Mouse (Mus musculus) forebrain, embryonic 10.5 days (tissue): ENCODE measurements around the gene Havcr2. TPM values are rescaled to one million over a fixed set of nuclear protein-coding genes. Genes with fewer than 3 reads are reported as not detected.

ENCODE experiments used
- DNase-seq: peaks from one replicate; pipeline ENCODE4 v3.0.0-alpha.2; 2017; ENCODE audit warnings: low spot score; ENCODE audit errors: extremely low spot score
- H3K27ac ChIP-seq: fragments of 300-500 bp; sonication (generic); 2 replicates; pipeline ENCODE4 v1.5.1; 2016; ENCODE audit warnings: mild to moderate bottlenecking
- H3K27me3 ChIP-seq: fragments of 300-500 bp; sonication (generic); 2 replicates; pipeline ENCODE4 v1.6.1; 2016; ENCODE audit warnings: mild to moderate bottlenecking; ENCODE audit not compliant: poor library complexity, severe bottlenecking
- H3K36me3 ChIP-seq: fragments of 300-500 bp; sonication (generic); replicated peaks from 2 replicates; pipeline ENCODE4 v1.6.1; 2016; ENCODE audit warnings: mild to moderate bottlenecking, moderate library complexity
- H3K4me1 ChIP-seq: fragments of 300-500 bp; sonication (generic); 2 replicates; pipeline ENCODE4 v1.6.1; 2016
- H3K4me3 ChIP-seq: fragments of 300-500 bp; sonication (generic); 2 replicates; pipeline ENCODE4 v1.5.1; 2016; ENCODE audit warnings: mild to moderate bottlenecking, moderate library complexity
- H3K9me3 ChIP-seq: fragments of 300-500 bp; sonication (generic); 2 replicates; pipeline ENCODE4 v1.6.1; 2016; ENCODE audit warnings: mild to moderate bottlenecking, moderate library complexity
- WGBS: fragments of 180-500 bp; shearing (Covaris S2); methylation state at CpG from one replicate; pipeline ENCODE4 v1.1.7; 2016; 5-methylcytosine and 5-hydroxymethylcytosine counted together
- polyA plus RNA-seq: library from polyadenylated mRNA; unstranded; fragments of >200 nt; fragmentation: Nextera tagmentation; extraction: Ambion mirVana; gene quantifications from 2 replicates; pipeline ENCODE4 v1.2.1, GENCODE M21; 2016

Gene Havcr2
- polyA plus RNA-seq, 1 experiment from 2014 or later, result not detected

DNA sequence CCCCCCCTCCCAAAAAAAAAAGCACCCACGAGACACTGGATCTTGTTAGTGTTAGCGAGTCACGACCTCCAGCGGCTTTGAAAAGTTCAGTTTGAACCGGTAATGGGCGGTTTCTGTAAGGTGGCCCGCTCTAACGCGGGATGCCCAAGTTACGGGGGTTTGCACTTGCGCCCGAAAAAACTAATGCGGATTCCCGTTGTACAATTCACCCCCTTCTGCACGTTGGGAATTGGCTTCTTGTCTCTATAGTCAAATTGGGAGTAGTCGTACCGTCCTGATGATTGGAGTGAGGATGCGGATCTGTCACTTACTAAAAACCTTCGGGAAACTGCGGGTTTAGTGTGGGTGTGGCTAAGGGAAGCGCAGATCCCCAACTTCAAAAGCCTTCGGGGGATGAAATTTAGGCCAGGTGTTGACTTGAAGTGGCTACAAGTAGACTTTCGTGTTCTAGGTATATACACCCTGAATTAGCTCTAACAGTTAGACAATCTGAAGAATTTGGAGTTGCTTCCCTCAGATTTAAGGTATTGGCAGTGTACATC is 17.2 kb upstream of the Havcr2 start:
- peak; percentile 40 for DNase-seq
- peaks cover 39% of the 10 kb centered on the region for H3K36me3 ChIP-seq
- peak overlapping the region; percentile 97 for H3K27ac ChIP-seq
- H3K9me3 ChIP-seq, result no peaks in the 10 kb centered on the region
- peak overlapping the region; percentile 95 for H3K4me3 ChIP-seq
- H3K4me1 ChIP-seq, result peaks cover 13% of the 10 kb centered on the region
- no peaks in the 10 kb centered on the region for H3K27me3 ChIP-seq
- WGBS, result 2% methylated on average over 23 of the region's 23 CpGs

DNA sequence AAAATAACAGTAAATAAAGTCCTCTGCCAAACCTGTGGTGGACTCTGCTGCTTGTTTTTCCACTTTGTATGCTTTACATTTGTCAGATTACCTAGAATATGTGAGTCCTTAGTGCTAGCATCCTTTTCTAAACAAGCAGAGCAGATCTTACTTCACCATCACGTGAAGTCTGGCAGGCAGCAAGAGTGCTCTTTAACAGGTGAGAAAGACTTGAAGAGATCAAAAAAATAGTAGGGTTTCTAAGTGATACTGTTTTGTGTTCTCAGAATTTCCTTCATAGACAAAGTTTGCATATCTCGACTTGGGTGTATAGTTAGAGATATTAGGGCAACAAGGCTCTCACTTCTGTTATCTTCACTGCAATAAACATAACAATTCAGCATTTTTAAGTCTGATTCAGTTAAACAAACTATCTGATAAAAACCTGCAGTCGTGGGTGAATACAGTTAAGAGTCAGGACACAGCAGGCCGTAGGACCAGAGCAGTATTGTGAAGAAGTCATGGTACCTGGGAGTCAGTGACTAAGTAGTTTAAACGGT is 15.7 kb upstream of the Havcr2 start:
- Histone ChIP-seq H3K27me3 (no peaks in the 10 kb centered on the region), H3K36me3 (peaks cover 54% of the 10 kb centered on the region), H3K4me1 (peaks cover 13% of the 10 kb centered on the region), H3K27ac (no peak overlapping the region), H3K4me3 (no peak overlapping the region), H3K9me3 (no peaks in the 10 kb centered on the region)
- 95% methylated on average over 5 of the region's 5 CpGs for WGBS
- DNase-seq, result no peak

GRCm38 (mm10) chr11:46441774-46442173 is 13.0 kb upstream of the Havcr2 start:
- 88% methylated on average over 1 of the region's 1 CpGs for WGBS
- no peaks in the 10 kb centered on the region for H3K9me3 ChIP-seq
- peaks cover 55% of the 10 kb centered on the region for H3K36me3 ChIP-seq

GRCm38 (mm10) chr11:46443152-46443551 is 11.6 kb upstream of the Havcr2 start:
- H3K36me3 ChIP-seq, result peaks cover 55% of the 10 kb centered on the region
- H3K27ac ChIP-seq, result no peak overlapping the region
- no peaks in the 10 kb centered on the region for H3K27me3 ChIP-seq
- 0 out of 2 replicates have a peak, but pooled peaks cover 1% of the 10 kb centered on the region for H3K4me1 ChIP-seq
- no peak overlapping the region for H3K4me3 ChIP-seq
- WGBS, result 90% methylated on average over 1 of the region's 1 CpGs
- H3K9me3 ChIP-seq, result no peaks in the 10 kb centered on the region
- DNase-seq, result no peak

More at GRCm38 (mm10) chr11:46441774-46442173, 13.0 kb upstream of the Havcr2 start:
- H3K4me3 ChIP-seq, result no peak overlapping the region
- H3K27ac ChIP-seq, result no peak overlapping the region
- peaks cover 8% of the 10 kb centered on the region for H3K4me1 ChIP-seq
- DNase-seq, result no peak
- no peaks in the 10 kb centered on the region for H3K27me3 ChIP-seq

DNA sequence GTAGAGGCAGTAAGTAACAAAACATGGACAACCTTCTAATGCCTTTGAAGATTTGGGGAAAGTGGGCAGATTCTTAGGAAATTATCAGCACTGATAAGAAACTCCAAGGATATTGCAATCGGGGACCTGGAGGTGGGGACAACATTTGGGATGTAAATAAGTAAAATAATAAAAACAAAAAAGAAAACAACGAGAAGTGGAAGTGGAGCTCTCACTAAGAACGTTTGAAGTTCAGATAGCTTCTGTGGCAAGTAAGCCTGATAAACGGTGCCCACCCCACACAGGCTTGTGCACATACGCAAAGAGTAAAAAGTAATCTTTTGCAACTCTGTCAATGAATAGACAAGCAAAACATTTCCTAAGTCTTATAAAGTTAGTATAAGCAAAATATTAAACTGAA is 10.8 kb upstream of the Havcr2 start:
- WGBS, result 93% methylated on average over 5 of the region's 5 CpGs
- Histone ChIP-seq H3K36me3 (peaks cover 52% of the 10 kb centered on the region), H3K9me3 (no peaks in the 10 kb centered on the region), H3K4me3 (no peak overlapping the region), H3K4me1 (no peaks in the 10 kb centered on the region), H3K27ac (no peak overlapping the region), H3K27me3 (no peaks in the 10 kb centered on the region)
- DNase-seq, result no peak

DNA sequence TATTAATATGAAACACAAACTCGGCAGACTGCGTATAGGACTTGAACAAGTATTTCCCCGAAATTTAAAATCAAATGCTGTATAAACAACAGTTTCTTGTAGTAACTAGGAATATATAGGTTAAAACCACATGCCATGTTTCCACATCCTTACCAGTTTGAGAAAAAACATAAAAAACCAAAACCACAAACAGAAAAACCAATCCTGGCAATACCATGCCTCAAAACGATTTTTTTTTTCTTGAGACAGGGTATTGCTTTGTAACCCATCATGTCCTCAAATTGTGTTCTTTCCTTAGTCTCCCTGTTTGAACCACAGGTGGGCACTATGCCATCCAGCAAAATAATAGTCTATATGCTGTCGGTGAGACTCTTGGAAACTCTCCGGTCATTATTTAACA is 8.6 kb upstream of the Havcr2 start:
- Histone ChIP-seq H3K36me3 (peaks cover 30% of the 10 kb centered on the region), H3K27ac (no peak overlapping the region), H3K27me3 (no peaks in the 10 kb centered on the region), H3K4me3 (no peak overlapping the region), H3K4me1 (no peaks in the 10 kb centered on the region), H3K9me3 (no peaks in the 10 kb centered on the region)
- no peak for DNase-seq
- WGBS, result 91% methylated on average over 6 of the region's 6 CpGs

DNA sequence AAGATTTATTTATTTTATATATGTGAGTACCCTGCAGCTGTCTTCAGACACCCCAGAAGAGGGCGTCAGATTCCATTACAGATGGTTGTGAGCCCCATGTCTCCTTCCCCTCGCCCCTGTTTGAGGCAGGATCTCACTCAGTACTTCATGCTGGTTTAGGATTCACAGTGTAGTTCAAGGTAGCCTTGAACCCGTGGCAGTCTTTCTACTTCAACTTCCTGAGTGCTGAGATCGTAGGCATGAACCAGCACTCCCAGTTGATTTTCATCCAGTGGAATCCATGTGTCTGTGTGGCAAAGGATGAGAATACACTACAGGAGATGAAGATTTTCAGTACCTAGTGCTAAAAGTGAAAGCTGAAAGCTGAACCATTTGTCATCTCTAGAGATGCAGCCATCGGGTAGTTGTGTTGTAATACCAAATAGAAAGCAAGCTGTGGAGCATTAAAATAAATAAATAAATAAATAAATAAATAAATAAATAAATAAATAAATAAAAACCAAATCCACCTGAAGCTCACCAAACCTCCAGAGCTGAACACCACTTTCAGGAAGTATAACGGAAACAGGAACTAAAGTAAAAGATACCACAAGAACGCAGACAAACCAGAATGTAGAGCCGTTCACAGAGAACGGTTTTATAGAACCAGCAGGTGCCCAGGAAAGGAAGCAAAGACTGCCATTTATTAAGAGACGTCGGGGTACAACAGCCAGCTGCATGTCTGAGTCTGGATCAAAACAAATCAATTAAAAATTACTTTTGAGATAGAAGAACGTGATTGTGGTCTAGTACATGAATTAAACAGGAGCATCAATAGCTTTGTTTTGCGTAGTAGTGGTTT is 6.9 kb upstream of the Havcr2 start:
- H3K27ac ChIP-seq, result no peak overlapping the region
- DNase-seq, result no peak
- H3K4me3 ChIP-seq, result no peak overlapping the region
- H3K27me3 ChIP-seq, result no peaks in the 10 kb centered on the region
- no peaks in the 10 kb centered on the region for H3K4me1 ChIP-seq
- no peaks in the 10 kb centered on the region for H3K9me3 ChIP-seq
- WGBS, result 84% methylated on average over 13 of the region's 13 CpGs
- H3K36me3 ChIP-seq, result peaks cover 13% of the 10 kb centered on the region

DNA sequence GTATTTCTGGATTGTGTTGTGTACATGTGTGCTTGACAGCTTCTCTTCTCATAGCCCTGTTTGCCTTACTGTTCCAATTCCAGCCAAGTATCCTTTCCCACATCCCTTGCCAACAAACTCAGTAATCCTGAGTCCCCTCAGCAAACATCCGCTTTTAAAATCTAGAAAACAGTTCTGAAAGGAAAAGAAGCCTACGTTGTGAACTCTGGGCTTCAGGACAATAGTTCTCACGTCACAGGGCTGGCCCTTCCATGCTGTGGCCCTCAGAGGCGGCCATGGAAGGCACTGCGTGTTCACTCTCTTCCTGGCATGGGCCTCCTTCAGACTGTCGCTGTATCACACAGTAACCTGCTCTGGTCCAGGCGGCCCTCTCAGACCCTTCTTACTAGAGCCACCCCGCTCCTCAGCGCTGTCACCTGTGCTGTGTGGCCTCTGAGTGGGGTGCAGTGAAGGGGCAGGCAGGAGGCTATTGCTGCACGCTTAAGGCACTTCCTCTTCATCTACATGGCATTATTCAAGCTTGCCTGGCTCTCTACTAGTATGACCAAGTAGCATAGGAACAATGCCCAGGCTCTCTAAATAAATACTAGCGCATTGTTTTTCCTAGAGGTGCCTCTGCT is 5.2 kb upstream of the Havcr2 start:
- no peaks in the 10 kb centered on the region for H3K36me3 ChIP-seq
- 86% methylated on average over 11 of the region's 11 CpGs for WGBS
- no peak overlapping the region for H3K4me3 ChIP-seq
- DNase-seq, result no peak
- no peak overlapping the region for H3K27ac ChIP-seq
- H3K4me1 ChIP-seq, result no peaks in the 10 kb centered on the region
- no peaks in the 10 kb centered on the region for H3K27me3 ChIP-seq
- no peaks in the 10 kb centered on the region for H3K9me3 ChIP-seq

DNA sequence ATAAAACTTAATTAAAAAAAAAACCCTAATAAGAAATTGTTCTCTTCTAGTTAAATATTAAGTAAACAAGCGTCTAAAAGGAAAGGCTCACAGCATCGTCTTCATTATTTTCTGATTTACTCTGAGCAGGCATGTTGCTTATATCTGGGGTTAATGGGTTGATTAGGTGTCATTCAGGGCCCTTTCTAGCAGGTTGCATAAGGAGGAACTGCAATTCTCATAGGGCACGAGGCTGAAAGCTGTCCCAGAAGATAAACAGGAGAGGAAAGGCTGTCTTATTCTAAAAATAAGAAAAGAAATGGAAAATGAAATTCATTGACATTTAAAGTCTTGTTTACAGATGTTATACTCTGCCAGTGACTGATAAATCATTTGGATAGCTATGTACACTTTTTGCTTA is 5.2 kb downstream of the Havcr2 start:
- Histone ChIP-seq H3K36me3 (no peaks in the 10 kb centered on the region), H3K4me3 (no peak overlapping the region), H3K27ac (no peak overlapping the region), H3K9me3 (no peaks in the 10 kb centered on the region), H3K4me1 (no peaks in the 10 kb centered on the region), H3K27me3 (no peaks in the 10 kb centered on the region)
- no peak for DNase-seq
- 92% methylated on average over 3 of the region's 3 CpGs for WGBS

- Histone ChIP-seq H3K36me3 (no peaks in the 10 kb centered on the region), H3K27ac (no peak overlapping the region), H3K4me3 (no peak overlapping the region), H3K9me3 (no peaks in the 10 kb centered on the region), H3K4me1 (no peaks in the 10 kb centered on the region), H3K27me3 (no peaks in the 10 kb centered on the region)
- DNase-seq, result no peak
- WGBS, result 81% methylated on average over 5 of the region's 5 CpGs
Measured at GRCm38 (mm10) chr11:46461362-46461761, 6.6 kb downstream of the Havcr2 start.

DNA sequence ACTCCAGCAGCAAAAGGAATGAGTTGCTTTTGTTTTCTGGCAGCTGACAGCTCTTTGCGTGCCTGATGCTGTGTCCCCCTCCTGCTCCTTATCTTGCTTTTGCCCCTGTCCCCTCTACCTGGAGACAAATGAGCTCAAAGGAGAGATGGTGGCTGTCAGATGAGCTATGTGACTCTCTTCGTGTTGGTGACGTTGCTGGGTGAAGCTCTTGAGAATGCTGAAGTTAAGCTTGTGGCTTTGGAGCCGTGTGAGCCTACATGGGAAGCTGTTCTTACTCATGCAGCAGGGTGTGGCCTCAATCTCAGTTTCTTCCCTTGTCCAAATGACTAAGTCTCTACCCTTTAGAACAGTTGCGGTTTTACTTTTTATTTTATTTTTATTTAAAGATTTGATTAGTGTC is 7.2 kb downstream of the Havcr2 start:
- H3K36me3 ChIP-seq, result no peaks in the 10 kb centered on the region
- H3K27me3 ChIP-seq, result no peaks in the 10 kb centered on the region
- no peak for DNase-seq
- H3K4me1 ChIP-seq, result no peaks in the 10 kb centered on the region
- 72% methylated on average over 5 of the region's 5 CpGs for WGBS
- H3K4me3 ChIP-seq, result no peak overlapping the region
- H3K9me3 ChIP-seq, result no peaks in the 10 kb centered on the region
- no peak overlapping the region for H3K27ac ChIP-seq

DNA sequence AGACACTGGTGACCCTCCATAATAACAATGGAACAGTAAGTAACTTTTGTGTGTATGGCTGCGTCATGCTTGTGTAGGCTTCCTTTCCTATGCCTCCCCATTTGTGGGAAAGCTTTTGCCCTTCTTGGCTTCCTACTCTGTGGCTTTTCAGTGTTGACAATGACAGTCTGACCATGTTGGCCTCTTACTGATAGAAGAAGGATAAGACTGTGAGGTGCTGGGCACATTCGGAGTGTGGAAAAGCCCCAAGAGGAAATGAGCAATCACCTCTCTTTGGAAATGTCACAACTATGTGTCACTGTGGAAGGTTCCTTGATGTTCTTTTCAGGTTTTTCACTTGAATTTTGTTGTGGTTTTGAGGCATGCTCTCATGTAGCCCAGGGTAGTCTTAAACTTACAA is 12.1 kb downstream of the Havcr2 start:
- no peak overlapping the region for H3K4me3 ChIP-seq
- DNase-seq, result no peak
- H3K9me3 ChIP-seq, result no peaks in the 10 kb centered on the region
- H3K27me3 ChIP-seq, result no peaks in the 10 kb centered on the region
- H3K4me1 ChIP-seq, result no peaks in the 10 kb centered on the region
- H3K27ac ChIP-seq, result no peak overlapping the region
- 94% methylated on average over 2 of the region's 2 CpGs for WGBS
- no peaks in the 10 kb centered on the region for H3K36me3 ChIP-seq

DNA sequence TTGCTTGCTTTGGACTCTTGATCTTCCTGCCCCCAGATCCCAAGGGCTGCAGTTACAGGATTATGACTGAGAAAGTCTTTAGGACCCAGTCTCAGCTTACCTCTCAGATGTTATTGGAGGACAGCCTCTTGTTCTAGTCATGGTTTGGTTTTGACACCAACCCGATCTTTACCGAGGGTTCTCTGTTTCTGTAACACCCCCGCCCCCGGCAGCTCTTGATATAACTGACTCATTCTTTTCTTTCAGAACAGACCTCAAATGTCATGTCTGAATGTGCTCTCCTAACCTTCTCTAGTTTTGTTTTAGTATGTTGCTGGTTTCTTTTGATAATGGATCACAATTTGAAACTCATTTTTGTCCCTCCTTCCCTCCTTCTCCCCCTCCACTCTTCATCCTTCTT is 19.5 kb downstream of the Havcr2 start:
- DNase-seq, result no peak
- H3K4me3 ChIP-seq, result no peak overlapping the region
- no peak overlapping the region for H3K27ac ChIP-seq
- WGBS, result 96% methylated on average over 4 of the region's 4 CpGs
- no peaks in the 10 kb centered on the region for H3K4me1 ChIP-seq
- H3K9me3 ChIP-seq, result no peaks in the 10 kb centered on the region
- H3K27me3 ChIP-seq, result no peaks in the 10 kb centered on the region
- no peaks in the 10 kb centered on the region for H3K36me3 ChIP-seq
